Mouse (Mus musculus): ENCODE data around the gene Nefh.

Gene Nefh

DNA sequence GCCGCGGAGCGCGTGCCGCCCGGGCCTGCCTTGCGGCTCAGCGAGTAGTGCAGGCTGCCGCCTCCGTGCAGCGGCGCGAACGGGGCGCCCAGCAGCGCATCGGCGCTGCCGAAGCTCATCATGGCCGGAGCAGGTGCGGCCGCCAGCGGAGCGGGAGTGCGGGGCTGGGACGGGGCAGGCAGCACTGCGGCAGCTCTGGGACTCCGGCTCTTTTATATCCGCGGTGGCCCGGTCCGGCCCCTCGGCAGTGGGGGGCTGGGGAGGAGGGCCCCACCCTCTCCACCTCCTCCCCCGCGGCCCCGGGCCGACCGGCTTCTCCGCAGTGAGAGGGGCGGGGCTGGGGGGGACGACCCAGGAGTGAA lies at the start of gene Nefh:
TSS of gene Nefh (minus strand) at position 252 of the 362 bp plus-strand sequence.
- DNase-seq (ENCODE audit: low spot score): no peak

DNA sequence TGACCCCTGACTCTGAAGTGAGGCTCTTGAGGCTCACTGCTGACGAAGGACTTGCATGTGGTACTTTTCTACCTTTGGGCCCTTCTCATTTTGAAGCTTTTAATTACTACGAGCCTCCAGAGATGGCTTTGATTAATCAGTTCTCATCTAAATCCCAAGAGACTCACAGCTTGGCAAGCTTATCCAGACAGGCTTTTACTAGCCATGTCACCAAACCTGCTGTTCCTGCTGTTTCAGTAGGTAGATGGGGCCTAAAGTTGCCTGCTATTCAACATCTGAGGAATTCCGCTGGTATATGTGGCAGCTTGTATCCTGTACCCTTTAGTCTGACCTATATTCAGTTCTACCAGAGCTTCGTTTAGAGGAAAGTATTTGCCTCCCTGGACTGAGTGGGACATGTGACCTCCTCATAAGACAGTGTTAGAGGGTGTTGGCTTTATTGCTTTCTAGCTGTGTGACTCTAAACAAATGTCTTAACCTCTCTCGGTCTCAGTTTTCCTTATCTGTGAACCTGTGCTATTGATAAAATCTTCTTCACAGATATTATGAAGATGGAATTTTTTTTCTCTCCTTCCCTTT lies 48.8 kb upstream of the Nefh start:
- DNase-seq (ENCODE audit: low spot score): no peak

DNA sequence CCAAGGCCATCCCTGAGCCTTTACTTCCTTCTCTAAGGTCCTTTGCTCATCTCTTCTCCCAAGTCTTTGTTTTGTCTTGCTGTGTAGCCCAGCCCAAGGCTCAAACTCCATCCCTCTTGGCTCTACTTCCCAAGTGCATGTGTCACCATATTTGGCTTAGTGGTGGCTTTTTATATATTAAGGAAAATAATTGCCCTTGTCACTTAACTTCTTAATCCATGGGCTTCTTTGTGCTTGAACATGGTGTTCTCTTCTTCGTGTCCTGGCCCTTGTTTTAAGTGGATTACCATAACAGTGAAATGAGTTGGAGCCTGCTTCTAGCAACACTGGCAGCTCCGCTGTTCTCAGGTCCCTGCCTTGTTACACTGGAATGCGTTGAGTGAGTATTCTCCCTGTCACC lies 47.8 kb upstream of the Nefh start:
- no peak for DNase-seq (ENCODE audit: low spot score)

DNA sequence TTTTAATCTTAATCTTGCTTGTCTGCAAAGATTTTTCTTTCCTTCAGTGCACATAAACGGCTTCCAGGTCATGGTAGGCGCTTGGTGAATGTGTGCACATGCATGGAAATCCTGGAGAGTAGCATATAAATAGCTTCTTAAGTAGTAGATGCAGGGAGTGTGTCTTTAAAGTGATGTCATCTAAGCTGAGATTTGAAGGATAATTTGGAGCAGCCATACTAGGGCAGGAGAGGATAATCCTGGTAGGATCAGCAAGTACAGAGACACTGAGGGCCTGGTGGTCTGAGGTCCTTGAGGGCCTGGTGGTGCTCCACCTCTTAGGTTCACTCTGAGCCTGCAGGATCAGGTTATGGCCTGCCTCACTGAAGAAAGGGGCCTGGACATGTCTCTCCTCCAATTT lies 44.6 kb upstream of the Nefh start:
- DNase-seq (ENCODE audit: low spot score): no peak

GRCm38 (mm10) chr11:4989187-4989586 lies 41.3 kb upstream of the Nefh start:
- no peak for DNase-seq (ENCODE audit: low spot score)

GRCm38 (mm10) chr11:4987487-4987852 lies 39.6 kb upstream of the Nefh start:
- no peak for DNase-seq (ENCODE audit: low spot score)

DNA sequence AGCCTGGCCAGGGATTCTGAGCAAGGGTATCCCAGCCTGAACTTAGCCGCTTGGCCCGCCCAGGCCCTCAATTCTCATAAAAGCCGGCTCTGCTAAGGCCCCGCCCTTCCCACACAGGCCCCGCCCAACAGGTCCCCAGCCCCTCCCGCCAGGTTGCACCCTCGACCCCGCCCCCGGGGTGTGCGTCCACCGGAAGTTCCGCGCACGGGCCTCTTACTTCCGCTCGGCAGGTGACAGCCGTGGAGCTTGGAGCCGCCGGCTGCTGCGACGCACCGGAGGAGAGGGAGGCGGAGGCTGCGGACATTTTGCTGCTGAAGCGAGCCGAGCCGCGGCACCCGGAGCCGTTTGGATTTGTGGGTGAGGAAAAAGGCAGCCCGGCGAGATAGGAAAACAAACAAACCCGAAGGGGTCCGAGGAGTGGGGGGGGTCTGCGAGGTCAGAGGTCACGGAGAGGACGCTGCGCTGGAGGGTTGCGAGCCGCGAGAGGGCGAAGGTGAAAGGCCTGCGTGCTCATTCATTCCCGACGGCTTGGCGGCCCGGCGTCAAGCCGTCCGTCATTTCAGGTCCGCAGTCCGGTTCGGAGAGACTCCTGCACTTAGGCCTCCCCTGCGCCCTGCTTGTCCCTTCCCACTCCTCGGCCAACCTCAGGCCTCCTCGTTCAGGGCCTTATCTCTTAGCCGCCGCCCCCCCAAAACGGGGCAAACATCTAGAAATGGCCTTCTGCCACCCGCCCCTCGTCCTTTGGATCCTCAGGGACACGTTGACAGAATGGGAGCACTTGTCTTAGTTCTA lies 39.0 kb upstream of the Nefh start, which contains the start of gene Ap1b1:
TSS of gene Ap1b1 (plus strand) at position 130 of the 792 bp plus-strand sequence.
- peak; percentile 74 for DNase-seq (ENCODE audit: low spot score)

GRCm38 (mm10) chr11:4984799-4985198 lies 36.9 kb upstream of the Nefh start:
- no peak for DNase-seq (ENCODE audit: low spot score)

GRCm38 (mm10) chr11:4984249-4984648 lies 36.4 kb upstream of the Nefh start:
- DNase-seq (ENCODE audit: low spot score): no peak

- no peak for DNase-seq (ENCODE audit: low spot score)
Observed at GRCm38 (mm10) chr11:4983538-4983937, 35.7 kb upstream of the Nefh start.

- DNase-seq (ENCODE audit: low spot score): no peak
Observed at GRCm38 (mm10) chr11:4983010-4983409, 35.1 kb upstream of the Nefh start.

DNA sequence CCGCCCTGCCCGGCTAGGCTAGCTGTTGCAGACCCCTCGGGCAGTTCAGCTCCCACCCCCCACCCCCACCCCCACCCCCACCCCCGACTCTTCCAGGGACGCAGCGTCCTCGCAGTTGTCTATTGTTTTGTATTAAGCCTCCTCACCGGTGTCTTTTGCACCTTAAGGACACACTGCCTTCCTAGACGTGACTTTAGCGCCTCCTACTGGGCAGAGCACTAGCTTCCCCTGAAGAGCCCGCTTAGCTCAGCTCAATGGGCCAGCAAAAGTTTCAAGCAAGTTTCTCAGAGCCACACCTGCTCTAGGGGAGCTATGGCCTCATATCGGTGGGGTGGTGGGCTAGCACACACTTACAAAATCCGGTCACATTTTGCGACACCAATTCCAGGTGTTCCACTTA lies 27.8 kb upstream of the Nefh start:
- no peak for DNase-seq (ENCODE audit: low spot score)

GRCm38 (mm10) chr11:4974376-4975122 lies 26.7 kb upstream of the Nefh start:
- no peak for DNase-seq (ENCODE audit: low spot score)

GRCm38 (mm10) chr11:4973871-4974256 lies 26.0 kb upstream of the Nefh start:
- no peak for DNase-seq (ENCODE audit: low spot score)

GRCm38 (mm10) chr11:4972967-4973870 lies 25.4 kb upstream of the Nefh start:
- peak; percentile 29 for DNase-seq (ENCODE audit: low spot score)

DNA sequence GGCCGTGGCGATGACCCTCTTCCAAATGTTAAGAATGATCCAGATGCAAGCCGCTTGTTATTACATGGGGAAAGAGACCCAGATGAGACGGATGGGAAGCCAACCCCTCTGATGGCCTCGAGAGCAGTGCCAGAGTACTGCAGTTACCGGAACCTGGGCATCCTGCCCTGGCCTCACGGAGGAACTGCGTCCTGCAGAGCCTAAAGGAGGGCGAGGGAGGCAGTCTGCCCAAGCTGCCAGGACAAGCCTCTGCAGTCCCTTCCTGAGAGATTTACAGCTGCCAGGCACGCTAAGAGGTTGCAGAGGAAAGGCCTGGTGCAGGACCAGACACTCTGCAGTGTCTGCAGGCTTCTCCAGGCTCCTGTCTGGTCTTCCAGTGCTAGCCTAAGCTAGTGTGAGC lies 20.5 kb upstream of the Nefh start:
- DNase-seq (ENCODE audit: low spot score): no peak

DNA sequence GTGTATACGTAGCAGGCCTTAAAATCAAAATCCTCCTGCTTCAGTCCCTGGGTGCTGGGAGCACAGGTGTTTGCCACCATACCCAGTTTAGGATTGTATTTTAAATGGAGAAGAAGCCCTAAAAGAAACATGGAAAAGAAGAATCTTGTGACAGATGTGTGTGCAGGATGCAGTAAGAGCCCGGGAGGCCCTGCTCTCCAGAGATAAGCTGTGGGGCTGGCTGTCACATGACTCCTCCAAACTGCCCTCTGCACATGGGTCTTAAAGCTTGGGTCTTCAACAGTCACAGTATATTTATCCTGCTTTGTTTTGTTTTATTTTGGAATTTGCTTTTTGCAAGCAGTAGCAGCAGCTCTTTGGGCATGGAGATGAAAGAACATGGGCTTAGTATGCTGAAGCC lies 19.7 kb upstream of the Nefh start:
- no peak for DNase-seq (ENCODE audit: low spot score)

DNA sequence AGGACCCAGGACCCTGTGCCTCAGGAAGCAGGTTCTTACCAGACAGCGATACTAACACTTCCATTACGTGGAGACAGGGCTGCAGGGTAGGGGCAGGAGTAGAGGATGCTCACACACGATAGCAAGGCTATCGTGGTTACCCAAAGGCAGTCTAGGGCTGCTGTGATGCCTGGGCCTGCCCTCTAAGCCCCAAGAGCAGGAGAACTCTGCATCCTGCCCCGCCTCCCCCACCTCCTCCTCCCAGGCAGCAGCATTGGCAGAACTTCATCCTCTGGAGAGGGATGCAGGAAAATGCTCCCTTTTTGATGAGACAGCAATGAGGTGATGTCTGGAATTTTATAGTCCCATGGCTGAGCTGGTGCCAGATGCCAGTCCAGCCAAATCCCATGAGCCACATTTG lies 19.0 kb upstream of the Nefh start:
- DNase-seq (ENCODE audit: low spot score): no peak

DNA sequence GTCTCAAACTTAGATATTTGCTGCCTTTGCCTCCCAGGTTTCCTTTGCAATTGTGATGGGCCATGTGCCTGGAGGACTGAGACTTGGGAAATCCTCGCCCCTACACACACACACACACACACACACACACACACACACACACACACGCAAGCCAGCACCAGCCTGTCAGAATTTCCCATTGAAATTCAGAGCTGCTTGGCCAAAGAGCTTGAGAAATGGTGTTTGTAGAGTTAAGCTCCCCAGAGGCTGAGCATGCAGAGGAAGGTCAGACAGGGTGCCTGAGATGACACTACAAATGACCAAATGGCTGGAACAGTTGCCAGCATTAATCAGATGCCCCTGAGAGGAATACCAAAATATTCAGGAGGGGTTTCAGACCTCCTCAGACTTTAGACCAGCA lies 18.5 kb upstream of the Nefh start:
- DNase-seq (ENCODE audit: low spot score): no peak

- no peak for DNase-seq (ENCODE audit: low spot score)
Observed at GRCm38 (mm10) chr11:4963099-4963808, 15.4 kb upstream of the Nefh start.

DNA sequence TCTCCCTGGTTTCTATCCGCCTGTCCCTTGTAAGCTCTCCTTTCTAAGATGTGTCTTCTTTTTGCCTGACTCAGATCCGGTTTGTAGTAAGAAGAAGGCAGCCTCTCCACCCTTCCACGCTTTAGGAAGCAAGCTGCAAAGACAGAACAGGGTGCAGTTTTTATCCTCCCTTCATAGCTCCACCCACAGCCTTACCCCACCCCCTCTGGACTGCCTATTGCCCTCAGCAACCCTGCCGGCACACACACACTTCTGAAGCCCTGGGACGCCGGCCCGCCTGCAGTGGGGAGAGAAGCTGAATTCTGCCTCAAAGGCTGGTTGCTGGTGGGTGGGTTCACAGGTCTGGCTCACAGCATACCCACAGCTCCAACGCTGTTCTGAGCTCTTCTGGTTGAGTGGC lies 6.1 kb upstream of the Nefh start:
- DNase-seq (ENCODE audit: low spot score): no peak

GRCm38 (mm10) chr11:4953401-4953800 lies 5.5 kb upstream of the Nefh start:
- no peak for DNase-seq (ENCODE audit: low spot score)
